Comparison of ENCODE assay signal across 24 mouse cellular contexts in genomic region chr4:29200976-29201375, GRCm38 (mm10).
"Had no signal": no experiment of that assay in that cellular context is flagged by ENCODE, and none has a peak within 500 bp of the region (broad histone marks: within the 10 kb centered on the region; RNA-seq: fewer than 3 reads in every experiment).

No protein-coding gene starts in this region.

- H3K27ac ChIP-seq: gastrocnemius, adult 2 months; heart, embryonic 10.5 days; hindbrain, embryonic 13.5 days; hindbrain, embryonic 15.5 days; hindbrain, postnatal 0 days; kidney, embryonic 15.5 days; limb, embryonic 13.5 days; limb, embryonic 15.5 days; liver, embryonic 12.5 days; liver, embryonic 14.5 days had no signal

- ATAC-seq: hindbrain, postnatal 0 days; intestine, embryonic 16.5 days; liver, embryonic 12.5 days had no signal

- DNase-seq: gastrocnemius, adult 2 months; gastrocnemius, postnatal 10 days; gastrocnemius, postnatal 25 days; heart, adult 18-20 months; heart, postnatal 10 days; kidney, adult 11 months; kidney, adult 2 months; kidney, adult 9 months; kidney, postnatal 10 days; kidney, postnatal 36 days; layer of hippocampus, adult 9-11 months; layer of hippocampus, postnatal 36 days; left cerebral cortex, postnatal 4 days had no signal

- H3K36me3 ChIP-seq: heart, embryonic 10.5 days; heart, embryonic 12.5 days; hindbrain, embryonic 13.5 days; hindbrain, embryonic 15.5 days; kidney, embryonic 15.5 days; limb, embryonic 13.5 days; limb, embryonic 15.5 days; liver, embryonic 12.5 days had no signal

- H3K9me3 ChIP-seq: heart, embryonic 10.5 days; heart, embryonic 12.5 days; hindbrain, embryonic 13.5 days; hindbrain, embryonic 15.5 days; kidney, embryonic 15.5 days; limb, embryonic 13.5 days; limb, embryonic 15.5 days; liver, embryonic 12.5 days had no signal

- H3K4me1 ChIP-seq: heart, embryonic 10.5 days; heart, embryonic 12.5 days; hindbrain, embryonic 13.5 days; hindbrain, embryonic 15.5 days; kidney, embryonic 15.5 days; limb, embryonic 13.5 days; limb, embryonic 15.5 days; liver, embryonic 12.5 days had no signal

- H3K4me3 ChIP-seq: gastrocnemius, adult 2 months; heart, embryonic 10.5 days; heart, embryonic 12.5 days; hindbrain, embryonic 13.5 days; hindbrain, embryonic 15.5 days; kidney, embryonic 15.5 days; limb, embryonic 13.5 days; limb, embryonic 15.5 days; liver, embryonic 12.5 days had no signal

- H3K27me3 ChIP-seq: heart, embryonic 12.5 days; hindbrain, embryonic 13.5 days; hindbrain, embryonic 15.5 days; kidney, embryonic 15.5 days; limb, embryonic 13.5 days; limb, embryonic 15.5 days; liver, embryonic 12.5 days had no signal

- H3K9ac ChIP-seq: heart, embryonic 12.5 days; hindbrain, embryonic 13.5 days; hindbrain, embryonic 15.5 days; kidney, embryonic 15.5 days; limb, embryonic 13.5 days; limb, embryonic 15.5 days; liver, embryonic 12.5 days; liver, embryonic 14.5 days had no signal

- H3K4me2 ChIP-seq: heart, embryonic 12.5 days; hindbrain, embryonic 13.5 days; hindbrain, embryonic 15.5 days; kidney, embryonic 15.5 days; limb, embryonic 13.5 days; limb, embryonic 15.5 days; liver, embryonic 12.5 days had no signal
